Mouse (Mus musculus): Measurements from ENCODE around the gene Aunip.
A peak's percentile ranks its signal among the peaks of the same experiment; 100 is the strongest.

The Aunip gene

DNA sequence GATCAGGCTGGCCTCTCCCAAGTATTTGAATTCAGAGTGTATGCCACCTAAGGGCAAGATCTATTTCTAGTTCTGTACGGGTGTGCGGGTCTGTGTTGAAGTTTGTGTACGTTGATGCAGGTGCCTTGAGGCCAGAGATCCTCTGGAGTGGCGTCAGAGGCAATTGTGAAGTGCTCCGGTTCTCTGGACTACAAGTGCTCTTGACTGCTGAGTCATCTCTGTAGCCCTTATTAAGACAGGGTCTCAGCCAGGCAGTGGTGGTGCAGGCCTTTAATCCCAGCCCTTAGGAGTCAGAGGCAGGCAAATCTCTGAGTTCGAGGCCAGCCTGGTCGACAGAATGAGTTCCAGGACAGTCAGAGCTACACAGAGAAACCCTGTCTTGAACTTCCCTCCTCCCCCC lies 4.8 kb downstream of the Aunip start:
- DNase-seq (ENCODE audit: low spot score) = no peak

DNA sequence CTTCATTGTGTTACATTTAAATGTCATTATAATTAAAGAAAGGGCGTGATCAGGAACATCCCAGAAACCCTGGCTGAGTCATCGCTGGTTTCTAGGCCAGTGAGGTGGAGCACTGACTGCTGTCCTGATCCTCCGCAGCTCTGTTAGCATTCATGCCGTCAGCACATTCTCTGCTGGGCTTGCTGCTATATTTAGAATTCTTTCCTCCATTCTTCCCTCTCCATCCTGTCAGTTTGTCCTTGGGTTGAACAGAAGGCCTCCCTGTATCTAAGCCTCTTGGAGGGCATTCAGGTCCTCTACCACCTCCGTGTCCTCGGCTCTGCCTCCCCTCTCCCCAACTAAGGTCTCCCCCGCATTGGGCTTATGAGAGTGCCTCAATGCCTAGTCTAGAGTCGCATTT lies 6.2 kb downstream of the Aunip start:
- DNase-seq (ENCODE audit: low spot score) = no peak

DNA sequence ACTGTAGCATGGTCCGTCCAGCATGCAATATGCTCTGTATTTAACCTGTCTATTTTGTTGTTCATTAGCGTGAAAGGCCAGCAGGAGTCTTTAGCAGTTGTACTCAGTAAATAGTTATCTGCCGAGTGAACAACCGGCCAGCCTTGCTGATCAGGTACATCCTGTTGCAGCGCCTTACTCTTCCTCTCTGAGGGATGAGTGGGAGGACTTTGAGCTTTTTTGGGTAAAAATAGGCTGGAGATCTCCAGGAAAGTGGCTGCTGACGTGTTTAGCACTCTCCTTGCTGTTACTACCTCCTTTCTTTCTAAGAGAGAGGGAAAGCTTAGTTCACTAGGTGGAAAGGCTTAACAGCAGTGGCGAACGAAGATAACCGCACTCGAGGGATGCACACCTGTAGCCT lies 6.9 kb downstream of the Aunip start:
- no peak for DNase-seq (ENCODE audit: low spot score)

DNA sequence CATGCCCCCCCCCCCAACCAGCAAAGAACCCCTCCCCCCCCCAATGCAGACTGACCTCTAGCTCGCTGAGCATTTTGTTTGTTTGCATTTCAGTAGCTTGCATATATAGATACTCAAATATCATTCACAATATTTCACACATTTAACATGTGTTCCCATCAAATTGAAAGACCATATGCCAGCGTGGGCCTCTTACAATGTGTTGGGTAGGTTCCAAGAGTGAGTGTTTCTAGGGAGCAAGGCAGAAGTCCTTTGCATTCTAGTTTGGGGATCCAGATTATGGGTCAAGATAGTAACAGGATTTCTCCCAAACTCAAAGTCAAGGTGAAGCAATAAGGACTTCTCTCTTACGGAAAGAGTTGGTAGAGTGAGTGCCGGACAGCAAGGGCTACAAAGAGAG lies 7.7 kb downstream of the Aunip start:
- no peak for DNase-seq (ENCODE audit: low spot score)

DNA sequence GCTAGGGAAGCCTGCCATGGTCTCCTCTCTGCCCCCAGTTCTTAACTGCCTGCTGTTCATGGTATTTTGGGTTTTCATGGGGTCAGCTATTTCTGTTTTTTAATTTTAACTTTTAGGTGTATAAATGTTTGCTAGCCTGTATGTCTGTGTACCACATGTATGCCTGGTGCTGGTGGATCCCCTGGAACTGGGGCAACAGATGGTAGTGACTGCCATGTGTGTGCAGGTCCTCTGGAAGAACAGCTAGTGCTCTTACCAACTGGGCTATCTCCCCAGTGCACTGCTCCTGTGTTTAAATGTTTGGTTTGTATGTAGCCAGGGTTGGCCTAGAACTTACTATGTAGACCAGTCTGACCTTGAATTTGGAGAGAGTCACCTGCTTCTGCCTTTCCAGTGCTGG lies 8.5 kb downstream of the Aunip start:
- DNase-seq (ENCODE audit: low spot score) = no peak

DNA sequence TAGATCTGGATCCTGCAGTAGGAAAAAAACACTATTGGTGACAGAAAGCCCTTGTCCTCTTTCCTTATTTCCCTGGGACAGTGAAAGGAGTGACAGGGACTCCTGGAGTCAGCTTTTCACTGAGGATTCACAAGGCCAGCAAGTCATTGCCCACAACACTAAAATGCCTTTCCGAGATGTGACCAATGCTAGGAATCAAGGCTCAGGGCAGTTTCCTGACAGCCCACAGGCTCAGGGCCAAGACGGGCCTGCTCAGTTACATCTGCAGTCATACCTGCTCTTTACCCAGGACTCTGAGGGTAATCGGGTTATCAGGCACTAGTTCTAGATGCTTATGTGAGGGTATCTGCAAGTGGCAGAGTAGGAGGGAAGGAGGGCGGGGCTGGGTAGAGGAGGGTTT lies 12.6 kb downstream of the Aunip start:
- DNase-seq (ENCODE audit: low spot score) = no peak

DNA sequence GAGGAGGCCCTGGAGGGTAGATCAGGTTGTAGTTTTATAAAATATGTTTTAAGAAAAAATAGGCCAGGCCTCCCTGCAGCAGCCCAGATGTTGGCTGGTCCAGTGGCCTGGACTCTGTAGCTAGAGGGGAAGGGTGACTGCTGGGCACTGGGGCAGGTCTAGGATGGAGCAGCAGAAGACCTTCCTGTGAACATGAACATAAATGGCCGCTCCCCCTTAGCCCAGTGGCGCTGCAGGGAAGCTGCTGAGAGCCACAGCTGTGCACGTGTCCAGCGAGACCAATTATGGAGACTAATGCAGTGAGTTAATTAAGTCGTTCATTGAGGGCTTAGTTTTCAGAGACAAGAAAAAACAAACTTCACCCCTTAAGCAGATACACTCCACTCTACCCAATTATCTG lies 15.0 kb downstream of the Aunip start:
- peak; percentile 45 for DNase-seq (ENCODE audit: low spot score)

DNA sequence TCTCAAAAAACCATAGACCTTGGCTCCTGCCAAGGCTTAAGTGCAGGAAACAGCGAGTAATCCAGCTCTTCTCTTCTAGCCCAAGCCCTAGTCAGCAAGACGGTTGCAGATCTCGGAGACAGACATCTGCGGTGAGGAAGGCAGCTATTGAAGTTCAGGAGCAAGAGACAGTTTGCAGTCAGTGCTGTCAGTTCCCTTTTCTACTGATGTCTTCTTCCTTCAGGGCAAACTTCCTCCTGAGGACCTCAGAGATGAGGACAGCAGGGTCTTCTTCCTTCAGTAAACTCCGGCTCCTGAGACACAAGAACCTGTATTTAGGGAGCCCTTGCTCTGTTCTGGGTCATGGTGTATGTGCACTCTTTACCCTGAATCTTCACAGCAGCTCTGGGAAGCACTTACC lies 15.4 kb downstream of the Aunip start:
- no peak for DNase-seq (ENCODE audit: low spot score)

DNA sequence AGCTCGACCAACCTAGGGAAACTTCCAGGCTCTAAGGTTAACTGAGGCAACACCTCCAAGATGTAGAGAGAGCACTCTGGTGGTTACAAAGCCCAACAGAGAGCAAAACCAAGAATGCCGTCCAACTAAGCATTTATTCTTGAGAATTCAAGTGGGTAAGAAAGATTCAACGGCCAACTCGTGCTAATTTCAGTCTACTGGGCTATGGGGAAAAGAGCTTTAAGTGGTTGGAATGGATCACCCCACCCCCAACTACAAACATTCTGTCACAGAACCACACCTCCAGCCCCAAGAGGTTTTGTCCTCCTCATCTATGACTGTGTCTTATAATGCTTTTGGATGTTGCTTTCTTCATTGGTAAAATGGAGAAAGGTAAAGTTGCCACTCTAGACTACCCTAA lies 22.1 kb downstream of the Aunip start:
- no peak for DNase-seq (ENCODE audit: low spot score)

DNA sequence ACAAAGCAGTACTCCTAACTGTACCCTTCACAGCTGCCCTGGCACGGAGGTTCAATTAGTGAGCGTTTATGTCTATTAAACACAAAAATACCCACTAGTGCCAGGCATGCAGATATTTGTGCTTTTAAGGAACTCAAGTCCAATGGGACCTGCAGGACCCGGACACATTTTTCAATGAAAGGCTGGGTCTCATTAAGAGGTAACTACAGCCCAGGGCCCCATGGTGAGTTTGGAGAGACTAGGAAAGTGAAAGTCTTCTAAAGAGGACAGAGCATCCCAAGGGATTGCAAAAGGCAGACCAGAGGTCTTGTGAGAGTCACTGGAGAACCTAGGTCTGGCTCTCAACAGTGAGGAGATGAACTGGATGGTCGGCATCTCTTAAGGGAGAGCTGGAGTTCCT lies 22.6 kb downstream of the Aunip start:
- DNase-seq (ENCODE audit: low spot score) = no peak

DNA sequence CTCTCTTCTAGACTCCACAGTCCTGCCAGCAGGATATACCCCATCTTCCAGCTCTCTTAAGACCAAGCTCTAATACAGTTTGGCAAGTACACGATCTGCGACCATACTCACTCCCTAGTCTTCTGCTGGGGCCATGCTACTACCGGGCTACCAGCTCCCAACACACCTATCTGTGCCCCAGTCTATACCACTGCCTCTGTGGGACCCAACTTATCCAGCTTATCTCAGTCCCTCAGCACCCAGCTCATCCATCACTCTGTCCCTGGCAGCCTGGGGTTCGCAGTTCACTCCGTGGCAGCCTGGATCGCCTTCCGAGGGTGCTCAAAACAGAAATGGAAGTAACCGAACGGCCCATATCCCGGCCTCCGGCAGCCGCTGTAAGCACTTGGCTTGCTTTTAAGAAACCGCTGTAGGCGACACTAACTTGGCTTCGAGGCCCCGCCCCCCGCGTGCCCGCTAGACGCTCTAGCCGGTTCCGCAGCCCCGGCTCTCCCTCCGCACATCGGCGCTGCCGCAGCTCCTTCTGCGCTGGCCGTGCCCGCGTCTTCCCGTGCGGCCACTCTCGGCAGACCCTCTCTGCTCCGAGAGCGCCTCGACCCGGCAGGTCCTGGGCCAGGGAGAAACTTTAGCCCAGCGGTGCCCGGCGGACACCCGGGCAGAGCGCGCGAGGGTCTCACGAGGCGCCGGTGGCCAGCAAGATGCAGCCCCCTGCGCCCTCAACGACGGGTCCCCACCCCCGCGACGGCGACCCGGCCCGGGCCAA lies 23.5 kb downstream of the Aunip start:
- peak; percentile 62 for DNase-seq (ENCODE audit: low spot score)

DNA sequence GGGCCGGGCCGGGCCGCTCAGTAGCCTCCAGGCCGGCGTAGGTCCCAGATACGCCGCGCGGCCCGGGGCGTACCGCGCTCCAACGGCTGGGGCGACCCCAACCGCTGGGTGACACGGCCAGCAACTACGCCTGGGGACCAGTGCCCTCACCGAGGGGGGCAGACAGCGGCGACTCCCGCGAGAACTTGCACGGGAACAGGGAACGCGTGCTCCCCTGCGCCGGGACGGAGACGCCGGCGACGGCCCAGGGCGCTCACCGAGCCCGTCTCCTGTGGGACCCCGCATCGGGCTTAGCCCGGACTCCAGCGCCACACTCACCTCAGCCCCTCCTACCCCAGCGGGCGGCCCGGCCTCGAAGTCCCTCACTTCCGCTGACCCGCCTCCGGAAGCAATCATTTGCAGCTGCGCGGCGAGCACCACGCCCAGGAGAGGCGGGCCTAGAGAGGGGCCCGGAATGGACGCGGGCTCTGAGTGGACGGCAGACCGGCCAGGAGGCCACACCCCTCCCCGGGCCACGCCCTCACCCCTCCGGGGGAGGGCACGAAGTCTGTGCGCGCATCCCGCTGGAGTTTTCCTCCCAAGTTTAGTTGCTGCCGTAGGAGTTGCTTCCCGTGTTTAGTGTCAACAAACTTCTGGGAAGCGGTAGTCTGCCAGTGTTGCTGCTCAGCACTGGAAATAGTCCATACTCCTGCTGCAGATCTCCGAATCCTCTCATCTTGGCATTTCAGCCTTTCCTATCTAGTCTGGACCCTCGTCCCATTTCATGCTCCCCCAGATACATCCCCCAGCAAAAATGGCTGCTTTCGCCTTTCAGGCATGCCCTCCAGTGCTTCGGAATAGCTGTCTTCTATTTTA lies 24.4 kb downstream of the Aunip start, which contains the start of gene Mtfr1l:
Gene Mtfr1l, minus strand, starts transcription at position 456 of the 855 bp plus-strand sequence.
- DNase-seq (ENCODE audit: low spot score) = peak; percentile 95

DNA sequence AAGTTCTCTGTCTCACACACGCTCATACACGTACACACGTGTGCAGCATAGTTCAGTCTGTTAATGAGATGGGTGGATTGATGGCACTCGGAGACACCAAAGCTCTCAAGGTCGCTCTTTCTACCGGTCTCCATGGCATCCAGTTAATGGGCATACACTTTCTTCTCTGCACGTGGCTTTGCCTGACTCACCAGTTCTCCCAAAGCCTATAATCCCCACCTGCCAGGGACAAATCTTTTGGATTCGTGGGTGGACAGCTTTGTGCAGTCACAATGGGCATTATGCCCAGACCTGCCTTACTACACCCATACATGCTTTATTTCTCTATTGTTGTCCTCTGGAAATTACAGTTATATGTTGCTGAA lies 25.0 kb downstream of the Aunip start:
- DNase-seq (ENCODE audit: low spot score) = no peak

DNA sequence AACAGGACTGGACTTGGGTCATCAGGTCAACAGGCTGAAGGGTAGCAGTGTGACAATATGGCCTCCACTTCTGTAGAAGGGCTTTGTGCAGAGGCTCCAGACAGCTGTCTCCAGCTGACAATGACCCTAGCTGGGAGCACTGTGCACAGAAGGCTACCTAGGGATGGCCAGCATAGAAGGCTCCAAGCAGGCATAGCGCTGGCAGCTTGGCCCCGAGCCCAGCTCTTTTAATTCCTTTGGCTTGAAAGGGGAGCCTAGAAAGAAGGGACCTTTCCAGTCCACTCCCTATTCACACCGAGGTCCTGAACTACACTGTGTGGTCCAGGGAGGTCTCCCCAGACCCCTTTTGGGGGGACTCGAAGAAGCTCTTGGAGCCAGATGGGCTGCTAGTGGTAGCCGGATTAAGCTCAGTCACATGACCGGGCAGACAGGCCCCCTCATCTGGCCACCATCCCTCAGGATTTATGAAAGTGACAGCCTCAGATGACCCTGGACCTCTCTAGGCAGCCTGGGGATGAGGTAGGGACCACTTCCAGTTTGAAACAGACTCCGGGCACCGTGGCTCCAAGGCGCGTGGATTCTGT lies 28.3 kb downstream of the Aunip start:
- no peak for DNase-seq (ENCODE audit: low spot score)

DNA sequence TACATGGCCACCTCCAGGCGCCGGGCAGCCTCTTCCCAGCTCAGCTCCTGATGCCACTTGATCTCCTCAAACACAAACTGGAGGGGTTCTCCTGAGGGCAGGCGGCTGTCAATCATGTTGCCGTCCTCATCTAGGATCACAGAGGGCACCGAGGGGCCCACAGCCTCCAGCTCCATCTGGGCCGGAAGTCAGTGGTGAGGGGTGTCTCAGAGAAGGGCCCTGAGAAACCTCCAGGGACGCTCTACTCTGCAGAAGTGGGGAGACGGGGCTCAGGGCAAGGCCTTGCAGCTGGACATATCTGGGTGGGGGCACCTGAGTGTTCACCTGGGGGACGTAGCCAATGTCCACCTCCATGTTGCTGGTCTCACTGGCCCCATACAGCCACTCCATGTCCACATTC lies 31.9 kb downstream of the Aunip start:
- DNase-seq (ENCODE audit: low spot score) = no peak

DNA sequence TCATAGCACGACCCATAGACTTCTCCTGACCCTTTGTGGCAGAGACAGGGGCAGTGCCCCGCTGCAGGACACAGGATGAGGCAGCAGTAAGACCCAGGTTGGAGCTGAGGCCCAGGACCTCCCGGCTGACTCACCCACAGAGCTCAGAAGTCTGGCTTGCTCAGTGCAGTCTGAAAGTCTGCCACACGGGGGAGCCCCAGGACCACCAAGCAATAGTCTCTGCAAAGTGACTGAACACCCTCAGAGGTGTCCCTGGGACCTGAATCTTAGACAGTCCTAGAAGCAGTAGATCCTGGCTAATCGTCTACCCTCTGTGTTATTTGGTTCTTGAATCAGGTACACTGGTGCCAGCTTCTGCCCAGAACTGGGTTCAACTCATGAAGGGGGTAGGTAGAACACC lies 32.5 kb downstream of the Aunip start:
- DNase-seq (ENCODE audit: low spot score) = peak; percentile 96

DNA sequence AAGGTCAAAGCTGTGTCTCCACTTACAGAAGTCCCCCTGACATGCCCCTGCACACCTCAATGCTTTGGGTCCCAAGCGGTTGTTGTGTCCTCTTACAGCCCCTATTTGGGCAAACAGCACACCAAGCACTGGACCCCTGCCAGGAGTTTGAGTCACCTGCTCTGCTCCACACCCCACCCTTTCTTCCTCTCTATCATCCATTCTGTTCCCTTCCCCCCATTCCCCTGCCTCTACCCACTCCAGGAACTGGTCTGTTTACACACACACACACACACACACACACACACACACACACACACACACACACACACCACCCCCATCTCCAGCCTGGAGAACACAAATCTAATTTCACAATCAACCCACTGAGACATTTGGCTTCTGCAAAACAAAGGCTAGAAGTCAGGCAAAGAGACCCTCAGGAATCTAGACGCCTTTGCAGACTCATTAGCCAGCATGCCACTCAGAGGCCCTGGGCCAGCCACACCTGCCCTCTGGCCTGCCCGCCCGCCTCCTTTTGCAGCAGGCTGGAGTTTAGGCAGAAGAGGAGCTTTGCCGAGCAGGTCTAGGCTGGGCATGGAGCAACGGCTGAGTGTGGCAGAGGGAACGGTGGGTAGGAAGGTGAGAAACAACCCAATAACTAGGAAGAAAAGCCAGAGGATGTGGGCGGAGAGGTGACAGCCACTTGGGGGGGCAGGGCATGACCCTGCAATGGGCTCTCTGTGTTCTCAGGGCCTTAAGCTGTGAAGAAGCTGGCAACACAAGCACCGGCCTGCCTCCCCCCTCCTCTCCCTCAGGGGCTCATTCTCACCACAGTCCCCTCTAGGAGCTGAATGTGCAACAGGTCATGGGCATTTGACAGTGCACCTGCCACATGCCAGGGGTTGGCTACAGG lies 36.3 kb downstream of the Aunip start:
- no peak for DNase-seq (ENCODE audit: low spot score)

DNA sequence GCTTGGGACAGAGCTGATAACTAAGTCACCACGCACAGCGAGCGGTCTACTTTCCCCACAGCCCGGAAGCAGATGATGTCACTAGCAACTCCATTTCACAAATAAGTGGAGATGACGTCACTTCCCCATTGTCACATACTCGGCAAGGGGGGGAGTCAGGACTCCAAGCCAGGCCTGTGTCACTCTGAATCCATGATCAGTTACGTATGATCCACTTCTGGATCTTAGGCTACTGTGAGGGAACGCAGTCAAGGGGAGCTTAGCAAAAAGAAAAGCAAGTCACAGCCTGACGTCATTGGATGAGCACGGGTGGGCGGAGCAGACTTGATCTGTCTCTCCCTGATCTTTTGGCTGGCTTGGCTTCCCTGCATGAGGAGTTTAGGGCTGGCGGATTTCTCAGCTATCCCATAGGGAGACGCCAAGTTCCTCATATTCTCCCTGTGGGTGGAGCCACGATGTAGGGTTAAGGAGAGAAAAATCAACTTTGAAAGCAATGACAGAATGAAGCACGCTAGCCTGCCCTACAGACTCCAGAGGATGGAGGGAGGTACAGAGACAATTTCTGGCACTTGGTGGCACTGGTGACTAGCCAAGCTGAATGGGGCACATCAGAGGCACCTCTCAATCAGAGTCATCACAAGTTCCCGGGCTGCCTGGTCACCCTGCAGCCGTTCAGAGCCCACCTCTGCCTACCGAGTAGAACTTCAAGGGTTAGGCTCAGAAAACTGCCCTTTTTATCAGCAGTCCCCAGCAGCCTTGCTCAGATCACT lies 37.6 kb downstream of the Aunip start:
- no peak for DNase-seq (ENCODE audit: low spot score)

DNA sequence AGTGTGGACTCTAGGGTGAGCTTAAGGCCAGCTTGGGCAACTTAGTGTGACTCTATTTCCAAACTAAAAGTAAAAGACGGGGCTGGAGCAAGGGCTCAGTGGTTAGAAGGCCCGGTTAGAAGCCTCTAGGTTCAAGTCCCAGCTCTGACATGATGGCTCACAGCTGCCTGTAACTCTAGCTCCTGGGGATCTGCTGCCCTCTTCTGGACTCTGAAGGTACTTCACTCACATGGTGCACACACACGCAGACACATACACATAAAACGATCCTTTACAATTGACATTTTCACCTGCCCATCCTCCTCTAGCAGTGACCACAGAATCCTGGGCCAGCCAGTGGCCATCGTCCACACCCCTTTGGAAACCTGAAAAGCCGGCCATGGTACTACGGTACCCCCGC lies 39.1 kb downstream of the Aunip start:
- no peak for DNase-seq (ENCODE audit: low spot score)

DNA sequence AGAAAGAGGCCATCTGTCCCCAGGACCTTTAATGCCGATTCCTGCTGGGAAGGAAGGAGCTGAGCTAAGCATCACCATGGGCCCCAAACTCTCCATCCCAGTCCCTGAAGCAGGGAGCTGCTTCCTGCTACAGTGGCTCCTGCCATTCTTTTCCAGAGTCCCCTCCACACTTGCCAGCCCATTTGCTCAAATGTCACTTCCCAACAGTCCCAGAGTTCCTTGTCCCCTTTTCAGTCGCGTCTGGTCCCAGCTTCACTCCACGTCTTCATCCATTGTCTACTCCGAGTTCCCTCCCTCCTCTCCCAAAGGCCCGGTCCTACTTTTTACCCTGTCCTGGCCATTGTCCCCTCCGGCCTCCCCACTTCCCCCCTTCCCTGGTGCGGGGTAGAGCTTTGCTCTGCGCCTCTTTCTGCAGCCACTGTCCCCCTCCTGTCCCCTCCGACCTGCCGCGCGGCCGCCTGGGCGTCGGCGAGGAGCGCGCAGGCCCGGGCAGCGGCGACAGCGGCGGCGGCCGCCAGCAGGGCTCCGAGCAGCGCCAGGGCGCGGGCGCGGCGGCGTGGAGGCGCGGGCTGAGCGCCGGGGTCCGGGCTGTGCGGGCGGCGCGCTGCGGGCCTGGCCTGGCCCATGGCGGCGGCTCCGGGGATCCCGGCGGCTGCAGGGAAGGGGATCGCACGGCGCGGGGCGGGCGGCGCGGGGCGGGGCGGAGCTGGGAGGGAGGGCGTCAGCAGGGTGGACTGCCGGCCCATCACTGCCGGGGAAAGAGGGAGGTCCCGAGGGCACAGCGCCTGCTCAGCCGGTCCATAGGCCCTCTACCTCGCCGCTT lies 40.9 kb downstream of the Aunip start, which contains the start of gene Selenon:
Gene Selenon, minus strand, starts transcription at position 673 of the 823 bp plus-strand sequence.
- peak; percentile 66 for DNase-seq (ENCODE audit: low spot score)
